Mouse (Mus musculus) MEL (cell line): ENCODE results near the gene Tmem109. TPM values are rescaled to one million over a fixed set of nuclear protein-coding genes. Genes with fewer than 3 reads are reported as not detected.

ENCODE experiments used
- DNase-seq: peaks from one replicate; pipeline ENCODE4 v3.0.0; 2011; ENCODE audit warnings: low read depth, low spot score
- H3K27ac ChIP-seq: 2 replicates; pipeline ENCODE4 v1.5.1; 2012; ENCODE audit warnings: low read depth, mild to moderate bottlenecking, control low read depth, low read length, moderate library complexity; ENCODE audit not compliant: control insufficient read depth
- H3K27me3 ChIP-seq, 2 experiments: fragments of 150-350 bp in 1 of 2; sonication (generic) in 1 of 2; 2 replicates each; pipeline ENCODE4 v1.6.1; 2012; ENCODE audit warnings: low read length in 2 of 2, mild to moderate bottlenecking in 2 of 2, improper control_type of control experiment in 1 of 2, moderate library complexity in 1 of 2; ENCODE audit not compliant: insufficient read depth in 2 of 2, control insufficient read depth in 1 of 2
- H3K36me3 ChIP-seq, 2 experiments: 2 replicates each; pipeline ENCODE4 v1.6.1; 2012 to 2014; ENCODE audit warnings: low read length in 2 of 2, improper control_type of control experiment in 1 of 2, inconsistent platforms in 1 of 2, mild to moderate bottlenecking in 1 of 2; ENCODE audit not compliant: insufficient read depth in 2 of 2, control insufficient read depth in 1 of 2
- H3K4me1 ChIP-seq, 2 experiments: fragments of 150-350 bp in 1 of 2; sonication (generic) in 1 of 2; 2 replicates each; pipeline ENCODE4 v1.6.1; 2012; ENCODE audit warnings: low read length in 2 of 2, improper control_type of control experiment in 1 of 2, mild to moderate bottlenecking in 1 of 2; ENCODE audit not compliant: insufficient read depth in 2 of 2, control insufficient read depth in 1 of 2
- H3K4me3 ChIP-seq, 2 experiments: fragments of 150-350 bp in 1 of 2; sonication (generic) in 1 of 2; 2 replicates each; pipeline ENCODE4 v1.5.1; 2012; ENCODE audit warnings: low read depth in 2 of 2, low read length in 2 of 2, mild to moderate bottlenecking in 2 of 2, moderate library complexity in 2 of 2, control low read depth in 1 of 2, improper control_type of control experiment in 1 of 2; ENCODE audit not compliant: control insufficient read depth in 1 of 2, insufficient read depth in 1 of 2
- H3K79me2 ChIP-seq: 2 replicates; pipeline ENCODE4 v1.6.1; 2012; ENCODE audit warnings: mild to moderate bottlenecking, low read length, moderate library complexity; ENCODE audit not compliant: control insufficient read depth, poor library complexity, insufficient read depth
- H3K9ac ChIP-seq: 2 replicates; pipeline ENCODE4 v1.6.1; 2012; ENCODE audit warnings: low read depth, mild to moderate bottlenecking, control low read depth, low read length, moderate library complexity; ENCODE audit not compliant: control insufficient read depth, poor library complexity, severe bottlenecking
- H3K9me3 ChIP-seq: fragments of 150-350 bp; sonication (generic); replicated peaks from 2 replicates; pipeline ENCODE4 v1.6.1; 2012; ENCODE audit warnings: mild to moderate bottlenecking, low read length, improper control_type of control experiment, moderate library complexity; ENCODE audit not compliant: insufficient read depth
- BHLHE40 ChIP-seq: IDR thresholded peaks from 2 replicates; pipeline ENCODE4 v1.6.1; 2012; ENCODE audit warnings: low read depth, mild to moderate bottlenecking, inconsistent platforms, low read length, improper control_type of control experiment, borderline replicate concordance
- CHD1 ChIP-seq: IDR thresholded peaks from 2 replicates; pipeline ENCODE4 v1.6.1; 2012; ENCODE audit warnings: low read depth, mild to moderate bottlenecking, inconsistent platforms, low read length, improper control_type of control experiment
- CHD2 ChIP-seq: IDR thresholded peaks from 2 replicates; pipeline ENCODE4 v1.6.1; 2011; ENCODE audit warnings: low read length, improper control_type of control experiment
- CTCF ChIP-seq, 3 experiments: IDR thresholded peaks in 2 of 3; conservative IDR thresholded peaks in 1 of 3; 2 replicates each; pipeline ENCODE4 v1.5.1; 2011 to 2012; ENCODE audit warnings: low read length in 3 of 3, low read depth in 2 of 3, mild to moderate bottlenecking in 2 of 3, improper control_type of control experiment in 1 of 3, inconsistent platforms in 1 of 3, mixed read lengths in 1 of 3, moderate library complexity in 1 of 3; ENCODE audit not compliant: control insufficient read depth in 1 of 3, insufficient read depth in 1 of 3, poor library complexity in 1 of 3, severe bottlenecking in 1 of 3
- E2F4 ChIP-seq: IDR thresholded peaks from 2 replicates; pipeline ENCODE4 v1.6.1; 2011; ENCODE audit warnings: low read depth, low read length, improper control_type of control experiment, borderline replicate concordance
- EP300 ChIP-seq, 2 experiments: IDR thresholded peaks; 2 replicates each; pipeline ENCODE4 v1.6.1; 2011; ENCODE audit warnings: improper control_type of control experiment in 2 of 2, low read length in 2 of 2, low read depth in 1 of 2, mild to moderate bottlenecking in 1 of 2
- ETS1 ChIP-seq: IDR thresholded peaks from 2 replicates; pipeline ENCODE4 v1.6.1; 2012; ENCODE audit warnings: low read depth, mild to moderate bottlenecking, inconsistent platforms, low read length, improper control_type of control experiment, moderate library complexity
- GABPA ChIP-seq: IDR thresholded peaks from 2 replicates; pipeline ENCODE4 v1.6.1; 2012; ENCODE audit warnings: low read depth, mild to moderate bottlenecking, inconsistent platforms, low read length, improper control_type of control experiment, moderate library complexity
- MAFK ChIP-seq: IDR thresholded peaks from 2 replicates; pipeline ENCODE4 v1.6.1; 2011; ENCODE audit warnings: low read depth, mild to moderate bottlenecking, low read length, improper control_type of control experiment, borderline replicate concordance
- MYC ChIP-seq: IDR thresholded peaks from 2 replicates; pipeline ENCODE4 v1.6.1; 2011; ENCODE audit warnings: low read depth, mild to moderate bottlenecking, low read length, improper control_type of control experiment, moderate library complexity
- NELFE ChIP-seq: IDR thresholded peaks from 2 replicates; pipeline ENCODE4 v1.6.1; 2011; ENCODE audit warnings: low read depth, low read length, improper control_type of control experiment
- POLR2A ChIP-seq, 2 experiments: IDR thresholded peaks; 2 replicates each; pipeline ENCODE4 v1.6.1; 2011 to 2012; ENCODE audit warnings: low read length in 2 of 2, mild to moderate bottlenecking in 2 of 2, control low read depth in 1 of 2, improper control_type of control experiment in 1 of 2, low read depth in 1 of 2, moderate library complexity in 1 of 2; ENCODE audit not compliant: control insufficient read depth in 1 of 2, insufficient read depth in 1 of 2, poor library complexity in 1 of 2
- POLR2AphosphoS2 ChIP-seq: IDR thresholded peaks from 2 replicates; pipeline ENCODE4 v1.6.1; 2011; ENCODE audit warnings: low read length, improper control_type of control experiment
- TAL1 ChIP-seq: IDR thresholded peaks from 2 replicates; pipeline ENCODE4 v1.6.1; 2012; ENCODE audit warnings: mild to moderate bottlenecking, inconsistent platforms, low read length, moderate library complexity, mixed read lengths
- UBTF ChIP-seq: IDR thresholded peaks from 2 replicates; pipeline ENCODE4 v1.6.1; 2012; ENCODE audit warnings: low read depth, mild to moderate bottlenecking, inconsistent platforms, low read length, improper control_type of control experiment, moderate library complexity, borderline replicate concordance; ENCODE audit not compliant: insufficient read depth
- USF1 ChIP-seq: IDR thresholded peaks from 2 replicates; pipeline ENCODE4 v1.6.1; 2014; ENCODE audit warnings: low read depth, mild to moderate bottlenecking, inconsistent platforms, low read length, improper control_type of control experiment, moderate library complexity
- ZMIZ1 ChIP-seq: IDR thresholded peaks from 2 replicates; pipeline ENCODE4 v1.6.1; 2012; ENCODE audit warnings: low read depth, mild to moderate bottlenecking, inconsistent platforms, low read length, improper control_type of control experiment, moderate library complexity
- polyA plus RNA-seq, 2 experiments: library from polyadenylated mRNA; stranded (reverse) in 1 of 2; unstranded in 1 of 2; fragments of >175 nt in 1 of 2; fragments of >200 nt in 1 of 2; gene quantifications; 2 replicates each; pipeline versions ENCODE4 v1.2.1 to v1.2.4; 2012; ENCODE audit warnings: low replicate concordance in 2 of 2, low read depth in 1 of 2; ENCODE audit not compliant: insufficient read length in 2 of 2, insufficient read depth in 1 of 2, missing spikeins in 1 of 2
- total RNA-seq: library from RNA; depleted of rRNA; stranded (reverse); fragments of 300-350 nt; gene quantifications from 2 replicates; pipeline ENCODE4 v1.2.3, GENCODE M21; 2012

The Tmem109 gene
- total and polyA plus RNA-seq, 3 experiments = 30.4 to 42.4 TPM; not detected in 1

DNA sequence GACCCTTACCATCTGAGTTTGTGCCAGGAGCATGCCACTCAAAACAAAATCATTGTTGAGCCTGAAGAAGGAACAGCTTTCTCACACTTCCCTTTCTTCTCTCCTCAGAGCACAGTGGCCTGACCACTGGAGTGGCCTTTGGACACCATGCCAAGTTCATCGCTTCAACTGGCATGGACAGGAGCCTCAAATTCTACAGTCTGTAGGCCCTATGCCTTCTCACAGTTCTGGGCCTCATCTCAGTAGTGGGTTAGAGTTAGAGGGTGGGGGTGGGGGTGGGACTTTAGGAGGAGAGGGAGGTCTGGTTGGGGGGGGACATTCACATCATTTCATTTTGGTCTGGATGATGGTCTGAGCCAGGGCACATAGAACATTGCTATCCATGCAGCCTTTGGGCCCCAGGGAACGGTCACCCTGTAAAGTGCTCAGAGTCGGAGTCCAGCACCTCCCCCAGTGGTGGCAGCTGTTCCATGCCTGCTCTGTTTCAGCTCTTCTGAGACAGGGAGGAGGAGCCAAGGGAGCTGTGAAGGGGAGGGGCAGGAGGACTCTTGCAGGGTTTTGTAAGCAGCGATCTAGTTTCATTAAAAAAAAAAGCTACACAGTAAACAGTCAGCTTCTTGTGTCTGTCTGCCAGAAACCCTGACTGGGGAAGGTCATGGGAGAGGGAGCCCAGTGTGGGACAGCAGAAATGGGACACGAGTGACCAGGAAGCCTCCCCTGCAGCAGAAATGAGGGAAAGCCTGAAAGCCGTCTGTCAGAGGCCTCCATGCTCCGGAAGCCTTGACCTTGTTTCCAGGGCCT lies 23.3 kb upstream of the Tmem109 start:
- TF ChIP-seq POLR2AphosphoS2 (no peak), UBTF (no peak), TAL1 (no peak), CHD2 (no peak), MAFK (no peak), USF1 (no peak), EP300 (IDR thresholded peaks at IDR 0.05; ENCODE audit: low read depth in 1 of 2, low read length in 2 of 2) (no peak), MYC (no peak), CHD1 (no peak), ETS1 (no peak)
- H3K79me2 ChIP-seq = no peaks in the 10 kb centered on the region
- peak; percentile 52 for DNase-seq
- H3K27ac ChIP-seq = no peak overlapping the region
- no peak overlapping the region for H3K4me3 ChIP-seq
- no peaks in the 10 kb centered on the region for H3K9me3 ChIP-seq
- peaks cover 0 to 8% of the 10 kb centered on the region in 2 experiments; a peak in 2 of 4 replicates for H3K36me3 ChIP-seq
- H3K4me1 ChIP-seq = no peaks in the 10 kb centered on the region
- no peaks in the 10 kb centered on the region for H3K27me3 ChIP-seq
- no peak overlapping the region for H3K9ac ChIP-seq

DNA sequence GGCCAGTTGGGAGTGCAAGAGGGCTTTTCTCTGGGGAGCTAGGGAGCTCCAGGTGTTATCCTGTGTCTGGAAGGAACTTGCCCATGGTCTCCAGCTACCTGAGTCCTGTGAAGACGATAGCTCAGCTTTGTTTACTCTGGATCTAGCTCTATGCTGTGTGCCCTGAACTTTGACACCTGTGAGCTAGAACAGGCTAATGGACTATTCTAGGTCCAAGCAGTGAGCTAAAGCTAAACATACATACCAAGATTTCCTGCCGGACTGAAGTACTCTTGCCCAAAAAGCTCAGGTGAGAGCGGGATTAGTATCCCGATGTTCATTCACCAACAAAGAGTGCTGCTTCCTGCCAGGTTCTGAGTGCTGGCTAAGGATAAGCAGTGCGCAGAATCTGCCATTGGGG lies 22.7 kb upstream of the Tmem109 start:
- no peak for DNase-seq
- H3K4me3 ChIP-seq = no peak overlapping the region
- H3K27me3 ChIP-seq = no peaks in the 10 kb centered on the region
- no peaks in the 10 kb centered on the region for H3K9me3 ChIP-seq
- no peaks in the 10 kb centered on the region for H3K79me2 ChIP-seq
- H3K4me1 ChIP-seq = no peaks in the 10 kb centered on the region
- H3K9ac ChIP-seq = no peak overlapping the region
- no peak overlapping the region for H3K27ac ChIP-seq
- TF ChIP-seq E2F4 = no peak
- TF ChIP-seq POLR2A (IDR thresholded peaks at IDR 0.05; ENCODE audit: control insufficient read depth in 1 of 2, insufficient read depth in 1 of 2, low read depth in 1 of 2, low read length in 2 of 2, poor library complexity in 1 of 2) = no peak
- TF ChIP-seq GABPA = no peak
- no peak for TF ChIP-seq NELFE
- TF ChIP-seq CTCF (IDR thresholded peaks at IDR 0.05 in 2 of 3, conservative IDR thresholded peaks at IDR 0.05 in 1 of 3; ENCODE audit: control insufficient read depth in 1 of 3, insufficient read depth in 1 of 3, low read depth in 2 of 3, low read length in 3 of 3, poor library complexity in 1 of 3, severe bottlenecking in 1 of 3) = no peak
- TF ChIP-seq BHLHE40 = no peak
- no peak for TF ChIP-seq ZMIZ1
- peaks cover 0 to 8% of the 10 kb centered on the region in 2 experiments; a peak in 2 of 4 replicates for H3K36me3 ChIP-seq
